Mouse (Mus musculus): ENCODE data around the gene Cyth2. TPM values are rescaled to one million over a fixed set of nuclear protein-coding genes. Genes with fewer than 3 reads are reported as not detected.

The Cyth2 gene
- polyA plus RNA-seq (2012; rRNA removed) = 42.6 and 57.7 TPM in 2 replicates

- Histone ChIP-seq H3K4me1 (ENCODE audit: control insufficient read depth, insufficient read depth, low read length) (peaks cover 6% of the 10 kb centered on the region), H3K4me3 (replicated peaks; ENCODE audit: extremely low read depth, low read depth, low read length) (peak within 1 kb of the TSS; percentile 62)
- no peak for TF ChIP-seq CTCF (IDR thresholded peaks at IDR 0.05; ENCODE audit: insufficient read depth, low read length)
- peak; percentile 79 for TF ChIP-seq POLR2A (IDR thresholded peaks at IDR 0.05; ENCODE audit: borderline replicate concordance, extremely low read depth, low read depth, low read length)
- DNase-seq = peak; percentile 98
- WGBS = under 1% methylated on average over 92 of the region's 92 CpGs
These were observed at the start of gene Cyth2 for GRCm38 (mm10) chr7:45813787-45814779. Cyth2 (minus strand) TSS chr7:45814581.

- WGBS = 85% methylated on average over 7 of the region's 7 CpGs
These were observed 48.4 kb upstream of the Cyth2 start for GRCm38 (mm10) chr7:45862804-45863203.

GRCm38 (mm10) chr7:45859008-45859407, 44.6 kb upstream of the Cyth2 start:
- Histone ChIP-seq H3K4me1 (ENCODE audit: control insufficient read depth, insufficient read depth, low read length) (no peaks in the 10 kb centered on the region; the same call in 1 of the 2 replicates), H3K4me3 (replicated peaks; ENCODE audit: extremely low read depth, low read depth, low read length) (no peak overlapping the region)
- TF ChIP-seq POLR2A (IDR thresholded peaks at IDR 0.05; ENCODE audit: borderline replicate concordance, extremely low read depth, low read depth, low read length) (no peak), CTCF (IDR thresholded peaks at IDR 0.05; ENCODE audit: insufficient read depth, low read length) (no peak)
- DNase-seq = no peak
- WGBS = 51% methylated on average over 4 of the region's 4 CpGs

More at GRCm38 (mm10) chr7:45862804-45863203, 48.4 kb upstream of the Cyth2 start:
- no peak for DNase-seq
- TF ChIP-seq POLR2A (IDR thresholded peaks at IDR 0.05; ENCODE audit: borderline replicate concordance, extremely low read depth, low read depth, low read length) = no peak
- TF ChIP-seq CTCF (IDR thresholded peaks at IDR 0.05; ENCODE audit: insufficient read depth, low read length) = no peak
- H3K4me3 ChIP-seq (replicated peaks; ENCODE audit: extremely low read depth, low read depth, low read length) = no peak overlapping the region
- peaks cover 2% of the 10 kb centered on the region; the same call in 1 of the 2 replicates for H3K4me1 ChIP-seq (ENCODE audit: control insufficient read depth, insufficient read depth, low read length)

- WGBS = 10% methylated on average over 30 of the region's 30 CpGs
- peak overlapping the region; percentile 38 for H3K4me3 ChIP-seq (replicated peaks; ENCODE audit: extremely low read depth, low read depth, low read length)
- no peak for TF ChIP-seq CTCF (IDR thresholded peaks at IDR 0.05; ENCODE audit: insufficient read depth, low read length)
- TF ChIP-seq POLR2A (IDR thresholded peaks at IDR 0.05; ENCODE audit: borderline replicate concordance, extremely low read depth, low read depth, low read length) = no peak
- no peaks in the 10 kb centered on the region; the same call in 1 of the 2 replicates for H3K4me1 ChIP-seq (ENCODE audit: control insufficient read depth, insufficient read depth, low read length)
- peak; percentile 37 for DNase-seq
These were observed 42.8 kb upstream of the Cyth2 start for GRCm38 (mm10) chr7:45856950-45857901.

- 78% methylated on average over 12 of the region's 12 CpGs for WGBS
- TF ChIP-seq CTCF (IDR thresholded peaks at IDR 0.05; ENCODE audit: insufficient read depth, low read length) = no peak
- TF ChIP-seq POLR2A (IDR thresholded peaks at IDR 0.05; ENCODE audit: borderline replicate concordance, extremely low read depth, low read depth, low read length) = no peak
- H3K4me1 ChIP-seq (ENCODE audit: control insufficient read depth, insufficient read depth, low read length) = no peaks in the 10 kb centered on the region
- no peak for DNase-seq
- H3K4me3 ChIP-seq (replicated peaks; ENCODE audit: extremely low read depth, low read depth, low read length) = no peak overlapping the region
These were observed 38.7 kb upstream of the Cyth2 start for GRCm38 (mm10) chr7:45853089-45853488.

GRCm38 (mm10) chr7:45850661-45851060, 36.3 kb upstream of the Cyth2 start:
- Histone ChIP-seq H3K4me1 (ENCODE audit: control insufficient read depth, insufficient read depth, low read length) (no peaks in the 10 kb centered on the region), H3K4me3 (replicated peaks; ENCODE audit: extremely low read depth, low read depth, low read length) (no peak overlapping the region)
- 51% methylated on average over 3 of the region's 3 CpGs for WGBS
- DNase-seq = no peak
- TF ChIP-seq POLR2A (IDR thresholded peaks at IDR 0.05; ENCODE audit: borderline replicate concordance, extremely low read depth, low read depth, low read length) = no peak

- TF ChIP-seq POLR2A (IDR thresholded peaks at IDR 0.05; ENCODE audit: borderline replicate concordance, extremely low read depth, low read depth, low read length) = no peak
- no peak for TF ChIP-seq CTCF (IDR thresholded peaks at IDR 0.05; ENCODE audit: insufficient read depth, low read length)
- WGBS = 22% methylated on average over 6 of the region's 6 CpGs
- Histone ChIP-seq H3K4me1 (ENCODE audit: control insufficient read depth, insufficient read depth, low read length) (no peaks in the 10 kb centered on the region), H3K4me3 (replicated peaks; ENCODE audit: extremely low read depth, low read depth, low read length) (no peak overlapping the region)
- no peak for DNase-seq
These were observed 34.2 kb upstream of the Cyth2 start for GRCm38 (mm10) chr7:45848447-45849027.

- no peaks in the 10 kb centered on the region for H3K4me1 ChIP-seq (ENCODE audit: control insufficient read depth, insufficient read depth, low read length)
- 80% methylated on average over 10 of the region's 10 CpGs for WGBS
- H3K4me3 ChIP-seq (replicated peaks; ENCODE audit: extremely low read depth, low read depth, low read length) = no peak overlapping the region
- TF ChIP-seq CTCF (IDR thresholded peaks at IDR 0.05; ENCODE audit: insufficient read depth, low read length) (no peak), POLR2A (IDR thresholded peaks at IDR 0.05; ENCODE audit: borderline replicate concordance, extremely low read depth, low read depth, low read length) (no peak)
- no peak for DNase-seq
These were observed 28.8 kb upstream of the Cyth2 start for GRCm38 (mm10) chr7:45842950-45843744.

All from lung, adult 2 months (tissue).